Mouse (Mus musculus) CH12.LX (cell line): ENCODE results near the gene Fmn2.
A peak's percentile ranks its signal among the peaks of the same experiment; 100 is the strongest.

Experiments used
- BHLHE40 ChIP-seq: IDR thresholded peaks from 2 replicates; pipeline ENCODE4 v1.6.1; 2011; ENCODE audit warnings: mild to moderate bottlenecking, low read depth, low read length, improper control_type of control experiment
- CTCF ChIP-seq, 2 experiments: IDR thresholded peaks in 1 of 2; conservative IDR thresholded peaks in 1 of 2; 2 replicates each; pipeline ENCODE4 v1.5.1; 2011 to 2012; ENCODE audit warnings: low read depth in 2 of 2, low read length in 2 of 2, improper control_type of control experiment in 1 of 2, inconsistent platforms in 1 of 2, mild to moderate bottlenecking in 1 of 2, moderate library complexity in 1 of 2
- EP300 ChIP-seq: IDR thresholded peaks from 2 replicates; pipeline ENCODE4 v1.6.1; 2011; ENCODE audit warnings: low read length, improper control_type of control experiment
- MYC ChIP-seq: IDR thresholded peaks from 2 replicates; pipeline ENCODE4 v1.6.1; 2011; ENCODE audit warnings: low read depth, mild to moderate bottlenecking, improper control_type of control experiment, low read length
- NELFE ChIP-seq: IDR thresholded peaks from 2 replicates; pipeline ENCODE4 v1.6.1; 2011; ENCODE audit warnings: low read depth, low read length, improper control_type of control experiment
- POLR2A ChIP-seq: IDR thresholded peaks from 2 replicates; pipeline ENCODE4 v1.6.1; 2011; ENCODE audit warnings: low read depth, mild to moderate bottlenecking, improper control_type of control experiment, low read length
- SMC3 ChIP-seq: IDR thresholded peaks from 2 replicates; pipeline ENCODE4 v1.6.1; 2011; ENCODE audit warnings: low read depth, low read length, improper control_type of control experiment
- UBTF ChIP-seq: IDR thresholded peaks from 2 replicates; pipeline ENCODE4 v1.6.1; 2012; ENCODE audit warnings: low read depth, mild to moderate bottlenecking, inconsistent platforms, low read length, improper control_type of control experiment, moderate library complexity
- ZKSCAN1 ChIP-seq: IDR thresholded peaks from 2 replicates; pipeline ENCODE4 v1.6.1; 2012; ENCODE audit warnings: low read depth, inconsistent platforms, low read length, improper control_type of control experiment, borderline replicate concordance
- ZMIZ1 ChIP-seq: IDR thresholded peaks from 2 replicates; pipeline ENCODE4 v1.6.1; 2012; ENCODE audit warnings: low read depth, mild to moderate bottlenecking, inconsistent platforms, low read length, improper control_type of control experiment

- TF ChIP-seq POLR2A, result no peak
- peak; percentile 82 to 91 for TF ChIP-seq CTCF (conservative IDR thresholded peaks at IDR 0.05 in 1 of 2, IDR thresholded peaks at IDR 0.05 in 1 of 2; ENCODE audit: low read depth in 2 of 2, low read length in 2 of 2)
- no peak for TF ChIP-seq MYC
- TF ChIP-seq UBTF, result no peak
- TF ChIP-seq NELFE, result no peak
- TF ChIP-seq EP300, result no peak
- TF ChIP-seq SMC3, result peak; percentile 55
- TF ChIP-seq ZMIZ1, result no peak
- no peak for TF ChIP-seq BHLHE40
- no peak for TF ChIP-seq ZKSCAN1
These were observed 31.9 kb upstream of the Fmn2 start for GRCm38 (mm10) chr1:174469736-174470135.
